Mouse (Mus musculus) left cerebral cortex, postnatal 4 days (tissue): ENCODE results near the gene Glt1d1. TPM values are rescaled to one million over a fixed set of nuclear protein-coding genes. Genes with fewer than 3 reads are reported as not detected.
"Not testable (repeated sequence)": the region's sequence is repeated elsewhere in the genome, so short reads cannot be mapped to it uniquely, and the experiment has no call there.

ENCODE experiments used
- DNase-seq: peaks from one replicate; pipeline ENCODE4 v3.0.0-alpha.2; 2022
- intact Hi-C: fragments of 180-260 bp; cut with DNase I; formaldehyde crosslinking; loops from one replicate; pipeline ENCODE4 v1.15.1; 2025
- total RNA-seq, 2 experiments: library from RNA; stranded (reverse); gene quantifications; 2 replicates each; pipeline ENCODE4 v1.2.3; 2021

Gene Glt1d1
- total RNA-seq, 2 experiments from 2014 or later = 15.4 to 18.5 TPM

DNA sequence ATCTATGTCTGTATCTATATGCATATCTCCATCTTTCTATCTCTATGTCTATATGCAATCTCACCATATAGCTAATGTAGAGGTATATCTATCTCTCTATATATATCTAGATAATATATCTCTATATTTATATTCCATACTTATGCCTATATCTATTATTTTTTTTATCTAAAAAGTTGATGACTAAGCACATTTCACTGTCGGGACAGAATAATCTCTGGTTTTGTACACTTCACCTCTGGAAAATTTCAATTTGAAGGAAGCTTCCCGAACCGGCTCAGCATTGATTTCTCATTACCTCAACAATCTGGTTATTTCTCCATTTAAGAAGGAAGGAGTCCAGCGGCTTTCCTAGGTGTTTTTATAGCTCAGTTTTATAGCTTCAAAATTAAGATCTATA is 64.5 kb downstream of the Glt1d1 start:
- intact Hi-C loops = no loop called here

DNA sequence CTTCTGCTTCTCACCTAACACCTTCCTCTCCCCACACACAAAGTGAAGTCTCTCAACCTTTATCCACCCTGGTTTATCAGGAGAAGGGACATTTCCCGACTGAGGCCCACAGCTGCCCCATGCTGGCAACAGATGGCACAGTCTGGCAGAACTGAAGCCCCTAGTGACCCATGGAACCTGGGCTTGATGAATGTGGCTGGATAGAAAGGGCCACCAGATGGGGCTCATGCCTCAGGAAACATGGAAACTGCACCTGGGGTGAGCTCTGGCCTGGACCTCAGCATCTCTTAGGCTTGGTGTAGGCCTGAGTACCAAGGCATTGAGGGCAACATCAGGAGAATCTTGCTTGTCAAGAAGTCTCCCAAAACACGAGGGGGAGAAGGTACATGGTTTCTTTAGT is 66.5 kb downstream of the Glt1d1 start:
- intact Hi-C loops = no loop called here

More for the DNA sequence above, 64.5 kb downstream of the Glt1d1 start:
- no peak for DNase-seq

DNA sequence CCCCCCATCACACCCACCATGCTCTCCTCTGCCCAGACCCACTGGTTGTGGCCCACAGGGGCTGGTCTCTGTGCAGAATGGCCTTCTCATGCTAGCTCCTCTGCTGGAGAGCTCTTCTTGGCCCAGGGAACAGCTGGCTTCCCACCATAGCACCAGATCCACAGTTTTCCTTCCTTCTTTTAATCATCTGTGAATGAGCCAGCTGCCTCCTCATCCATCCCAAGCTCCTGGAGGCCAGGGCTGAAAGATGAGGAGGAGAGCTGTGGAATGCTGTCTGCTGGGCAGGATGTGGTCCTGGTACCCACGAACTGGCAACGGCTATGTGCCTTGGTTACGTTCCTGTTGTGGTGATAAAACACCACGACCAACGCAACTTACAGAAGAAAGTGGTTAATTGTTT is 67.6 kb downstream of the Glt1d1 start:
- DNase-seq = no peak
- intact Hi-C loops = no loop called here

More for the DNA sequence above, 66.5 kb downstream of the Glt1d1 start:
- peak; percentile 62 for DNase-seq

DNA sequence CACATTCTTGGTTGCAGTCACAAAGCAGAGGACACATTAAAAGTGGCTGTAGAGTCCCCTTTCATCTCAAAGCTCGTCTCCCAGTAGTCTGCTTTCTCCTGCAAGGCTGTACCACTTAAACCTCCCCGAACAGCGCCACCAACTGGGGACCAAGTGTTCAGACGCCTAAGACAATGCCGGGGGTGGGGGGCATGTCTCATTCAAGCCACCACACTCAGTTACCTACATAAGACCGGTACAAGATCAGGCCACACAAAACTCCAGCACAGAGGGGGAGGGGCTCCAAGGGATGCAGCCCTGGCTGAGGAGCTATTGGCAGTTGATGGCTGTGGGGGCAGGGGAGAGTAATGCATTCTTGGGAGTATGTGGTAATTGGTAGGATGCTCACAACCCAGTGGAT is 68.1 kb downstream of the Glt1d1 start:
- intact Hi-C loops = no loop called here
- DNase-seq = peak; percentile 8

DNA sequence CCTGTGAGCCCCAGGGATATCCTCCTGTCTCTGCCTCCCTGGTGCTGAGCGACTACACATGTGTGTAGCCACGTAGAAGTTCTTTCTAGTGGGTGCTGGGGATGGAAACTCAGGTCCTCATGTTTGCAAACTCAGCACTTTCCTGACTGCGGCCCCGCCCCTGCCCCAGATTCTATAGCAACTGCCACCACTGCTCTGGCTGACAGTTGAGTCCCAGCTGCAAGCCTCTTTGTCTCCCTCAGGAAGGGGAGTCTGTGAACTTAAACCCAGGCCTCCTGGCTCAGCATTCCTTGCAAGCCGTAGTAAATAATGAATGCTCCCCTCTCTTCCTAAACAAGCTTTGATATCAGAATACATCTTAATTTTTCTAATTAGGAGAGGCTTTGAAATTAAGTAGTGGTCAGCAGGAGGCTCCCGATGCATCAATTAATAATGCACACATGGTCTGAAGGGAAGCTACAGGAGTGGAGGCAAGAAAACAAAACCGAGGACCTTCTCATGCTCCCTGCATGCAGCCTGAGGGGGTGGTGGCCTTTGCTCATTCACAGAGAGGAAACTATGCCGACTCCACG is 71.6 kb downstream of the Glt1d1 start:
- DNase-seq = no peak
- intact Hi-C loops = no loop called here

DNA sequence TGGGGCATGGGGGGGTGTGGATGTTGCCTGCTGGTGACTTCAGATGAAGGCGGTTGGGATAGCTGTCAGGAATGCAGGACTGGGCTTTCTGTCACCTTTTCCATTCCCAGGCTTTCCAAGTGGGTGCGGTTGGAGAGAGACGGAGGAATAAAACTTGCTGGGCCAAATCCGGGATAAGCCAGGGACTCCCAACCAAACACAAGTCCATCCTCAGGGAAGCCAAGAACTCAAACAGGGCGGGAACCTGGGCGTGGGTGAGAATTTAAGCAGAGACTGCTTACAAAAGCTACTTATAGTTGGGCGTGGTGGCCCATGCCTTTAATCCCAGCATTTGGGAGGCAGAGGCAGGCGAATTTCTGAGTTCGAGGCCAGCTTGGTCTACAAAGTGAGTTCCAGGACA is 73.2 kb downstream of the Glt1d1 start:
- intact Hi-C loops = no loop called here
- DNase-seq = no peak

DNA sequence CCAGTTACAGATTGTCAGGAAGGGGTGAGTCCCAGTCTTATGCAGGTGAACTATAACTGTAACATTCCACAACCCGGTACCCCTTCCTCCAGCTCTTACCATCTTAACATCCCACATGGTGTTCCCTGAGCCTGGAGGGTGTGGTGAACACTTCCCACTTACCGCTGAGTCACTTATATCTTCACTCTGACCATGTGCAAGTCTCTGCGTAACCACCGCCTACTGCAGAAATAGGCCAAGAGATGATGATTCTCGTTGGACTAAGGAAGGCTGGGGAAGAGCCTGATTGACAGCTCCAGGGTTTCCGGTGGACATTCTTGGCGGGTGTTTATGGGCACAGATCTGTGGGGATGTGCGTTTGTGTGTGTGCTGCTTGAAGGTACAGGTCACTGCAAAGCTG is 73.9 kb downstream of the Glt1d1 start:
- DNase-seq = no peak
- intact Hi-C loops = no loop called here

DNA sequence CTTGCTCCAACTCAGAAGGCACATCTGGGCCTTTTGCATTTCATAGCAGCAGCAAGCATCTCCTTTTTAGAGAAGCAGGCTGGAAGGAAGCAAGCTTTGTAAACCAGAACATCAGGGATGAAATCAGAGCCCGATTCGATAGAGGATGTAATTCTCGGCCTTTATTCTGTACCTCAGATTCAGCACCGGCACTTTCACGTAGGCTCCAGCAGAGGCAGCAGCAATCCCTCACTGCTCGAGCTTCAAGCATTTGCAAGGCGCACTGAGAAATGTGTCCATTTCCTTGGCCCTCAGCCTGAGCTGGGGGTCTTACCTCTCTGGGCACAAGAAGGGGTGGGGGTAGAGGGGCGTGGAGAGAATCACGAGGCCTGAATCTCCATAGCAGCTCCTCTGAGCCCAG is 76.1 kb downstream of the Glt1d1 start:
- DNase-seq = no peak
- intact Hi-C loops = no loop called here

DNA sequence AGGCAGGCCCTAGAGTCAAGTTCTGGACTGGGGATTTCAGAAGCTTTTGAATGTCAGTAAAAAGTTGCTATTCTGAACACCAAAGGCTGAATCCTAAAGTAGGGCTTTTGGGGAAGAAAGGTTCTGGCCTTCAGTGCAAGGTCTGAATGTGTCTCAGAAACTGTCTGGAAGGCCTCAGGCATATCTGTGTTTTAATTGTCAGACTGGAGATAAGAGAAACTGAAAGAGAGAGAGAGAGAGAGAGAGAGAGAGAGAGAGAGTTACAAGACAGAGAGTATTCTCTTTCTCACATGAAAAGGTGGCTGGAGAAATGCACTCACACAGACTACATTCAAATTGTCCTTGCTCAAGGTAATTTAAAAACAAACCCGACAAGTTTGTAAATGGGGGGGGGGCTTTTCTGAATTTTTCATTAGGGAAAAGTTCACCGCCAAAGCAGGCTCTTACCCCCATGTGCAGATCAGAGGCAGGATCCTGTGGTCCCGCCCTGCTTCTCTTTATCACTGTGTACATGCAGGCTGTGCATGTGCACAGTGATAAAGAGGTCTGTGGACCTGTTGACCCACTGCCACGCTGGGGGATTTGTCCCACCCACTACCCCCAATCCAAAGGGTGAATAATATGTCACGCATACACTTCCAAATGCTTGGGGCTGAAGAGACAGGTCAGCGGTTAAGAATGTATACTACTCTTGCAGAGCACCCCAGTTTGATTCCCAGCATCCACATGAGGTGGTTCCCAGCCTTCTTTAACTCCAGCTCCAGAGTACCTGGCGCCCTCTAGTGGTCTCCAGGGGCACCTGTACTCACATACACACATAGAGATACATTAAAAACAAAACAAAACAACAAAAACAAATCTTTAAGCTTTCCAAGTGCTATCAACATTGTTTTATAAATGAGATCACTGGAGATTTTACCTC is 83.0 kb downstream of the Glt1d1 start:
- intact Hi-C loops = no loop called here
- DNase-seq = no peak

DNA sequence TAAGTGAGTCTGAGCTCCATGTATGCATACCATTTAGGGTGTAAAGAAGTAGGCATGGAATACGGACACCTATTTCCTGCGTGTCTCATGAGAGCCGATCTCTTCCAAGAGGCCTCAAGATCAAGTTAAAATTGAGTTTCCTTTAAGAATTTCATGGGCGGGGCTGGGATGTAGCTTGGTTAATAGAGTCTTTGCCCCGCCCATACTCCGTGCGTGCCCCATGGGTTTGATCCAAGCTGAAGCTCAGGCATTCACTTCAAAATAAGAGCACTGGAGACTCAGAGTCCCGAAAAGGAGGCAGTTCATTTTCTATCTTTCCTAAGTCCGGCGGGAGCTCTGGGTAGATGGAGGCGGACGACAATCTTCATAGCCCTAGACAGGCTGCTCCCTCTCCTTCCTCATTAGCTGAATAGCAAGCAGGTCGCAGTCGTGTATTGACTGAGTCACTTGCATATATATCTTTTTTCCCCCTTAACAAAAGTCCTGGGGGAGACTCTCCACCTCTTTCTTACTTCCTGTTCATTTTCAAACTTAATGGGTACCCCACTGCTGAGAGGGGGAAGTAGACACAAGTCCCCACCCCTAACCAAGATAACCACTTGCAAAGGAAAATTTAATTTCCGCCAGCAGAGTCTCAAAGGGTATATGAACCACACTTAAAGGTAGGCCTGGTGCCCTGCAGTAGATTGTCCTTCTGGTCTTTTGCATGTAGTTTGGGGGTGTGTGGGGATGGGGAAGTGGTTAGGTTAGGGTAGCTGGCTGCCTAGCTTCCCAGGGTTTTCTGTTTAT is 88.7 kb downstream of the Glt1d1 start:
- DNase-seq = peak; percentile 24
- intact Hi-C loops = no loop called here

DNA sequence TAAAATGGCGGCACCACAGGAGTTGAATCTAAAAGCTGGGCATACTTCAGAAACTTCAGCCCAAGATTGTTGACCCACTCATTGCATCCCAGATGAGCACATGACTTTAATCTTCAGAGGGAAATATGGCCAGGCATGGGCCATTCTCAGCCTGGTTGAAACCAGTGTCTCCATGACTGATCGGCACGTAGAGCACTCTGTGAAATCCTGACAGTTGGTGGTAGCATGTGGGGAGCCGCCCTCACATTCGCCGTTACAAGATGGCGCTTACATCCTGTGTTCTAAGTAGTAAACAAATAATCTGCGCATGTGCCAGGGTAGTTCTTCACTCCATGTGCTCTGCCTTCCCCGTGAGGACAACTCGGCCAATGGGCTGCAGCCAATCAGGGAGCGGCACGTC is 90.1 kb downstream of the Glt1d1 start:
- intact Hi-C loops, DNase-seq: not testable (repeated sequence)

DNA sequence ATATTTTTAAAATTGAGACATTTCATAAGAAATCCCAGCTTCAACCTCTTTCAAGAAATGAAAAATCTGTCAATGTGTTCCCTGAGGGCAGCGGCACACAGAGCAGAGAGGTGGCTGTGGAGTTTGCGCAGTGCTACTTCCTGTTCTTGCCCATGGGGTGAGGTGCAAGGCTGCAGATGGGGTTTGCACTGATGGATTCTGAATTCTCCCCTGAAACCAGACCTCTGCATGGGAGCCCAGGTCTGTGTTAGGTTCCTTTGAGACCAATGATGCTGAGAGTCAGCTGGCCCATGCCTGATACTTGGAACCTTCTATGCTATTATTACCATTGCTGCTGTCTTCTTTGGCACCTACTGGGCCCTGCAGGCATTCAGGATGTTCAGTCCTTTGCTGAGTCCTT is 98.3 kb downstream of the Glt1d1 start:
- DNase-seq = no peak
- intact Hi-C loops = no loop called here

DNA sequence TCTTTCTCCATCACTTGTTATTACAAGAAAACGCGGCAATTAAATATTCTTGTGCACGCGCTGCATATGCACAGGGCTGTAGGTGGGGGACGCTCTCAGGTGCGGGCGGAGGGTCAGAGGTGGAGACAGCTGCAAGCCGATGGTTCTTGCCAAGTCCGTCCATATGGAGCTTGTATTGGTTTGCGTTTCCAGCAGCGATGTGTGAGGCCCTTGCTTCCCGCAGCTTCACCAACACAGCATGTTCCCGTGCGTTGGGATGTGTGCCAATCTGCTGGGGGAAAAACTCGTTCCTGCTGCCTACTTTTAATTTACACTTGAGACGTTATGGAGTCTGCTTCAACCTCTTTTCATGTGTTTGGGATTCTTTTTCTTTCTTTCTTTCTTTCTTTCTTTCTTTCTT is 109.3 kb downstream of the Glt1d1 start:
- intact Hi-C loops = no loop called here
- peak; percentile 82 for DNase-seq

DNA sequence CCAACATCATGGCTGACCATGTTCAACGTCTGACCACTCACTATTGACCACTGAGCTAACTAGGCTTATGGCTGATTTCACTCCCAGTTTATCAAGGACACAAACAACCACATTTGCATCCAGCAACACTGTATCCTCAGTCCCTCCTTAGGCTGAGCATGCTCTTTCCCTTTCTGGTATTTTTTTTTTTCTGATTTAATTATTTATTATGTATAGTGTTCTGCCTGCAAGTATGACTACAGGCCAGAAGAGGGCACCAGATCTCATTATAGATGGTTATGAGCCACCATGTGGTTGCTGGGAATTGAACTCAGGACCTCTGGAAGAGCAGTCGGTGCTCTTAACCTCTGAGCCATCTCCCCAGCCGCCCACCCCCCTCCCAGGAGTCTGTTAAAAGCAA is 117.5 kb downstream of the Glt1d1 start:
- DNase-seq, intact Hi-C loops: not testable (repeated sequence)

DNA sequence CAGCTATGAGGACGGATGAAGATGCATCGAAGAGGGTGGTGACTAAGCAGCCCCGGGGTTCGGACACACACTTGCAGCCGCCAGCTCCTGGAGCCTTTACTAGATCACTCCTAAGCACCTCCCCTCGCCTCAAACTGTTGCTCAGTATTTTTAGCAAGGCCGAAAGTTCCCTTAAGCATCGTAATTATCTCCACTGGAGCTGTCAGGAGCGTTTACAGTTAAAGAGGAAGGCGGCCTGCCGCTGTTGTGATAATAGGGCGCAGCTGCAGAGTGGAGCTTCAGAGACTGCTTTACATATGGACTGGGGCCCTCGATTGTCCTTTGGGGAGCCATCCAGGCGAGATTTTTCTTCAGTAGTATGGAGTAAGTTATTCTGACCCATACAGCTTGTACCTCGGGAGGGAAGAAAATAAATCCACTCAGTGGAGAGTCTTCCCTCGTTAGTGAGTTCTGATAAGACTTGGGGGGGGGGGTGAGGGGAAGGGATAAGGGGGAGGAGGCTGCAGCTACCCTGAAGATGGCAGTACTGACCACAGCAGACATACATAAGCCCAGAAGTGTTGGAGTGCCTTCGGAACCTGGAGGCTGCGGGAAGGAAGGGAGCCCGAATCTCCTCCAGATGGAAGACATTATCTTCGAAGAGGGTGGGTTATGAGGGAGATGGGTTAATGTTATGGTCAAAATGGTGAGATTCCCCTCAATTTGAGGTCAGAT is 119.4 kb downstream of the Glt1d1 start:
- peak; percentile 27 for DNase-seq
- intact Hi-C loops = no loop called here

DNA sequence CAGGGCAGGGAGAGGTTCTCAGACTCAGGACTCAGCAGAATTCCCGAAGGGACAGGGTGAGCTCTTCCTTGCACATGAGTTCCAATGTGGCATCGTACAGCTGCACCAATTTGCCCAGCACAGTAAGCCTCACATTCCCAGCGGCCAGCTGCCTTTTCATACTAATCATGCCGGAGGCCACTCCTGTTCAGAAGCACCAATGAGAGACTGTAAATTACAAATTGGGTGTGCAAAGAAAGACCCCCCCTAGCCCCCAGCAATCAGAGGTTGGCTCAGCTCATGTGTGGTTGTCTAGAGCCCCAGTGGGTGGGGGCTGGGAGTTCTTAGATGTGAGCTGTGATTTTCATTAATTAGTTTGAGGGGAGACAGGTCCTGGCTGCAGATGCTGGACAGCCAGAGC is 123.5 kb downstream of the Glt1d1 start:
- DNase-seq = peak; percentile 60
- intact Hi-C loops = no loop called here

DNA sequence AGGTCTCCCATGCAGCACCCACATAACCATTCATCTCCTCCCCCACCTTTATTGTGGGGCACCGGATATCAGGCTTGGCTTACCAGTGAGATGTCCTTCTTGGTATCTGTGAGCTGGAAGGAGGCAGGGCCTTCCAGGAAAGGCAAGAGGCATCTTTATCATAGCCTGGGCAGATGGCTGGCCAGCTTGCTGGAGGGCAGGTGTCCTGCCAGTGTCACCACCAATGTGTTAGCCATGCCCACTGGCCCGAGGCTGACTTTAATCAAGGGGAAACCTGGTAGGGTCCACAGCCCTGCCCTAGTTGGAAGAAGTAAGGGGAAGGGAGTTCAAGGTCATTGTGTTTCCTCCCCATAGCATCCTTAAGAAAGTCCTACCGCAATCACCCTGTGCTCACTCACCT is 123.9 kb downstream of the Glt1d1 start:
- intact Hi-C loops = no loop called here
- peak; percentile 75 for DNase-seq

DNA sequence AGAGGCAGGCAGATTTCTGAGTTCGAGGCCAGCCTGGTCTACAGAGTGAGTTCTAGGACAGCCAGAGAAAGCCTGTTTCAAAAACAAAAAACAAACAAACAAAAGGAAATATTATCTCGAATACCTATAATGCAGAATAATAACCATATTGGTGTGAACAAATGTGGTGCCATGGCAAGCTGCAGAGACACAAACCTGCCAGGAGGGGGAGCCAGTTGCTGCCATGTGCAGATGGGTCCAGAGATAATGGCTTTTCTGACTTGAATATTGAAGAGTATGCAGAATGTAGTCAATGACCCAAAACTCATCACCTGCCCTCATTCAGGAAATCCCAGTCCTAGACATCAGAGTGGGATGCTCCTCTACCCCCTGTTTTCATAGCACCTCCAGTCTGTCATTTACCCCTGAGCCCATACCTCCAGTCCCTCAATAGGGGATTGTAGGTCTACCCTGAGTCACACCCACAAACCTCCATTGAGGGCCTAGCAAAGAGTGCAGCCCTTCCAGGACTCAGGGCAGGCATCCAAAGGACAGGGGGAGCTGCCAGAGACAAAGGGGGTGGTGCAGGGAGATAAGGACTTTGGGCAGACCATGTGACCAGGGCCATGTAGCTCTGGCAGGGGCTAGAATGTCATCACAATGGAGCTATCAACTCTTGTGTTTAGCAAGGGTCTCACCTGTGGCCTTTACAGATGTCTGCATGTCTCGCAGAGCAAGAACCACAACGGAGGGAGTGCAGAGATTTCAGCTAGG is 124.8 kb downstream of the Glt1d1 start:
- intact Hi-C loops = no loop called here

DNA sequence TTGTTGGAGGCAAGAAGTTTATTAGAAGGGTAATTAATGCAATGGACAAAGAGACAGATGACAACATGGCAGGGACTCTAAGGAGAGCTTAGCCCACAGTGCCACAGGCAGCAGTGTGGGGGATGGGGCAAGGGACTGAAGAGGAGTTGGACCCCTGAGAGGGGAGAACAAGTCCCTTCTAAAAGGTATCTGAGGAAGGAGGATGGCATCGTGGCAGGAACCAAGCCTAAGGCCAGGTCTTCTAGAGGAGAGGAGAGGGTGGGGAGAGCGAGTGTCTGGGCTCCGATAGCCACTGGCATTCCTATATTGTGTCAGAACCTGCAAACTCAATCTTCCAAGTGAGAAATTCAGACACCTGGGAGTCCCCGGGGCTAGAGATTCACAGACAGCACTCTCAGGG is 126.5 kb downstream of the Glt1d1 start:
- intact Hi-C loops = no loop called here
- no peak for DNase-seq

More for the DNA sequence above, 124.8 kb downstream of the Glt1d1 start:
- DNase-seq = peak; percentile 56
